Mouse (Mus musculus): ENCODE data around the gene Med12l. TPM values are rescaled to one million over a fixed set of nuclear protein-coding genes. Genes with fewer than 3 reads are reported as not detected.
A peak's percentile ranks its signal among the peaks of the same experiment; 100 is the strongest.

Med12l gene
- polyA plus RNA-seq, 2 experiments: 2.4 to 4.5 TPM

DNA sequence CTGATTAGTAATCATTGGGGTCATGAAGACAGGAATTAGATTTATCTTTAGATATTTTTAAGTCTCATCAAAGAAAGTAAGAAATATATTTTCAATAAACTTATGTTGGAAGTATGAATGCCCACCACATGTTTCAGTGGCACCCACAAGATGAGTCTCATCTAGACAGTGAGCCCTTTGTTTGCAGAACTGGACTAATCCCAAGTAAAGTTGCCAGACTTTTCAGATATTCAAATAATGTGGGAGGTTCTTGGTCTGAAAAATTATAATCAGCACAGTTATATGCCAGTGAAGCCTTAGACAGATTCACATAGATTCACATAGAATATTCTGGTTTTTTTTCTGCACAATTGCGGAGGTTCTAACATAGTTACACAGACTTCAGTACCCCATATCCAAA is 244.8 kb downstream of the Med12l start:
- Histone ChIP-seq H3K9ac (ENCODE audit: low read depth, low read length, severe bottlenecking) (no peak overlapping the region), H3K27ac (replicated peaks; ENCODE audit: low read depth, low read length) (no peak overlapping the region), H3K4me1 (ENCODE audit: control insufficient read depth, insufficient read depth, low read length) (no peaks in the 10 kb centered on the region), H3K4me2 (replicated peaks; ENCODE audit: low read depth, low read length, severe bottlenecking) (no peak overlapping the region), H3K4me3 (replicated peaks; ENCODE audit: low read length) (no peak overlapping the region), H3K36me3 (ENCODE audit: control insufficient read depth, insufficient read depth, low read length) (no peaks in the 10 kb centered on the region), H3K27me3 (ENCODE audit: control insufficient read depth, insufficient read depth, low read length) (no peaks in the 10 kb centered on the region), H3K9me3 (ENCODE audit: control insufficient read depth, low read length) (no peaks in the 10 kb centered on the region)
- no peak for ATAC-seq (ENCODE audit: low FRiP score, low read depth)
- WGBS: 95% methylated on average over 1 of the region's 1 CpGs
- no peak for TF ChIP-seq POLR2A (IDR thresholded peaks at IDR 0.05; ENCODE audit: borderline replicate concordance, extremely low read depth, insufficient read depth, insufficient read length)
- no peak for DNase-seq (ENCODE audit: low spot score)

DNA sequence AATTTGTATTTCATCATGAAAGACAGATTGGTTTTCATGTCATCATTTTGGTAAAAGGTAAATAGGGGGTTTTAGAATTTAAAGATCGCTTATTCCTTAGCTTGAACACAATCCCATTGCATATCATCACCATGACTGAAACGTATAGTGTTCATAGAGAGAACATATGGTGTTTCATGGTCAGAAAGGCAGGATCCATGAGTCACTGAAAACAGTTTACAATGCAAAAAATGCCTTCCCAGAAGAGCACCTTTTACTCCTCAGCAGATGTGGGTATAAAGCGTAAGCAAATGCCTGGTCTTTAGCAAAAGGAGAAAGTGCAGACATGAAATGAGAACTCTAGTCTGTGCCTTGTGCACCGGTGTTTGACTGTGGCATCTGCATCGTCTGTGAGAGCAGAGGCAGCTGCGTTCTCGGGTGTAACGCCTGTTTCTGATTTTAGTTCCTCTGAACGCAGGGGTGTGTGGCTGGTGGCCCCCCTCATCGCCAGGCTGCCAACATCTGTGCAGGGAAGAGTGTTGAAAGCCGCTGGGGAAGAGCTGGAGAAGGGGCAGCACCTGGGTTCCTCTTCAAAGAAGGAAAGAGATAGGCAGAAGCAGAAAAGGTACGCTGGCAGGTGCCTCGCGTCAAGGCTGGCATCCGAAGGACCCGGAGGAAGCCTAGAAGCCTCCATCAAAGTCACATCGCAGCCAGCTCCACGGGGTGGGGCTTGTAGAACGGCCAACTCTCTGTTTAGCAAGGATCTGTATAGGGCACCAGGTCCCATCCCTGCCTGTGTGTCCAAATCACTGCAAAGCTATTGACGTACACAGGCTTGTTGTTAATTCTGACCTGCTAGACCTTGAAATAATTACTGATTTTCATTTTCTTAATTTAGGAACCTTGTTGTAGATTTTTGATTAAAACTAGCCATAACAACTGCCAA is 252.4 kb downstream of the Med12l start:
- peaks cover 5% of the 10 kb centered on the region; the same call in 1 of the 2 replicates for H3K4me1 ChIP-seq (ENCODE audit: control insufficient read depth, insufficient read depth, low read length)
- no peak for TF ChIP-seq POLR2A (IDR thresholded peaks at IDR 0.05; ENCODE audit: borderline replicate concordance, extremely low read depth, insufficient read depth, insufficient read length)
- no peaks in the 10 kb centered on the region for H3K27me3 ChIP-seq (ENCODE audit: control insufficient read depth, insufficient read depth, low read length)
- no peak overlapping the region for H3K4me2 ChIP-seq (replicated peaks; ENCODE audit: low read depth, low read length, severe bottlenecking)
- no peak overlapping the region for H3K9ac ChIP-seq (ENCODE audit: low read depth, low read length, severe bottlenecking)
- DNase-seq (ENCODE audit: low spot score) (no peak), ATAC-seq (ENCODE audit: low FRiP score, low read depth) (peak; percentile 23; the same call in 1 of the 2 replicates)
- no peak overlapping the region for H3K27ac ChIP-seq (replicated peaks; ENCODE audit: low read depth, low read length)
- H3K36me3 ChIP-seq (ENCODE audit: control insufficient read depth, insufficient read depth, low read length): no peaks in the 10 kb centered on the region
- 49% methylated on average over 20 of the region's 20 CpGs for WGBS
- no peak overlapping the region for H3K4me3 ChIP-seq (replicated peaks; ENCODE audit: low read length)
- no peaks in the 10 kb centered on the region for H3K9me3 ChIP-seq (ENCODE audit: control insufficient read depth, low read length)

DNA sequence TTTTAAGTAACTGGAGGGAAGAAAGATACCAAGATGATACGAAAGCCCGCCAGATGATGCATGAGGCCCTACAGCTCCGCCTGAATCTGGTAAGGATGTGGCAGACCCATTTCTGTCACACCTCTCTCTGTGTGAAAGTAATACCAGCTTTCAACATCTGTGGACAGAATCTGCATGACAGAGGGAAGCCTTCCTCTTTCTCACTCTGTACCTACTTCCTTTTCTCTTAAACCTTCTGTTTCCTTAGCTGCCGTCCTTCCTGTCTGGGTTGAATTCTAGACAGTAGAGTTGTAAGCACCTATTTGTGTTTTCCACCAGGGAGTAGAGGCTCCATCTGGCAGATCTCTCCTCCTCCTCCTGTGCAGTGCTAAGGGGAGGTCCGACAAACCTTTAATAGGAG is 255.1 kb downstream of the Med12l start:
- no peak for TF ChIP-seq POLR2A (IDR thresholded peaks at IDR 0.05; ENCODE audit: borderline replicate concordance, extremely low read depth, insufficient read depth, insufficient read length)
- peaks cover 5% of the 10 kb centered on the region; the same call in 1 of the 2 replicates for H3K4me1 ChIP-seq (ENCODE audit: control insufficient read depth, insufficient read depth, low read length)
- no peak overlapping the region for H3K9ac ChIP-seq (ENCODE audit: low read depth, low read length, severe bottlenecking)
- no peaks in the 10 kb centered on the region for H3K9me3 ChIP-seq (ENCODE audit: control insufficient read depth, low read length)
- H3K4me2 ChIP-seq (replicated peaks; ENCODE audit: low read depth, low read length, severe bottlenecking): no peak overlapping the region
- no peak for DNase-seq (ENCODE audit: low spot score)
- no peaks in the 10 kb centered on the region for H3K36me3 ChIP-seq (ENCODE audit: control insufficient read depth, insufficient read depth, low read length)
- ATAC-seq (ENCODE audit: low FRiP score, low read depth): peak; percentile 23; the same call in 1 of the 2 replicates
- no peaks in the 10 kb centered on the region for H3K27me3 ChIP-seq (ENCODE audit: control insufficient read depth, insufficient read depth, low read length)
- 31% methylated on average over 5 of the region's 5 CpGs for WGBS
- no peak overlapping the region for H3K27ac ChIP-seq (replicated peaks; ENCODE audit: low read depth, low read length)
- H3K4me3 ChIP-seq (replicated peaks; ENCODE audit: low read length): no peak overlapping the region

DNA sequence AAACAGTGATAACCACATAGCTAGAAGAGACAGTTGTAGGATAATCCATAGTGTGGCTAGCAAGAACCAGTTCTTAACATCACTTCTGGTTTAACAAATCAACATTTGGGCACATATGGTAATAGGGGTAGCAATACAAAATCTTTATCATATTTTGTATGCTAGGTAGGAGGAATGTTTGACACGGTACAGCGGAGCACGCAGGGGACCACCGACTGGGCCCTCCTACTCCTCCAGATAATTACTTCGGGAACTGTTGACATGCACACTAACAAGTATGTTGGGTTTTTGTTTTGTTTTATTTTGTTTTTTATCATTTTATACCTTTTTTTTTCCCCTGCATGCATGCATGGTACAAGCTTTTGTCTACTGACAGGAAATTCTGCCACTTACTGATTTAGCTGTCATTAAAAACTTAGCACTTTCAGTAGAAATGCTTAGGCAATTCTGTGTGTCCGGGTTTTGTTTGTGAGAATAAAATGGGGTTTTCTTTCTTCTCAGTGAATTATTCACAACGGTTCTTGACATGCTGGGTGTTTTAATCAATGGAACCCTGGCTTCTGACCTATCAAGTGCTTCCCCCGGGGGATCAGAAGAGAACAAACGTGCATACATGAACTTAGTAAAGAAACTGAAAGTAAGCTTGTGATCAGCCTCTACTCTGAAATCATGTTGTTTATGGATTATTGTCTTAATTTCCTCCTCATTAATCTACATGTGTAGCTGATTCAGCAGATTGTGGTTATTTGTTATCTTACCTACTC is 256.3 kb downstream of the Med12l start:
- no peaks in the 10 kb centered on the region for H3K27me3 ChIP-seq (ENCODE audit: control insufficient read depth, insufficient read depth, low read length)
- no peak overlapping the region for H3K4me2 ChIP-seq (replicated peaks; ENCODE audit: low read depth, low read length, severe bottlenecking)
- H3K27ac ChIP-seq (replicated peaks; ENCODE audit: low read depth, low read length): no peak overlapping the region
- H3K4me1 ChIP-seq (ENCODE audit: control insufficient read depth, insufficient read depth, low read length): peaks cover 5% of the 10 kb centered on the region; the same call in 1 of the 2 replicates
- TF ChIP-seq POLR2A (IDR thresholded peaks at IDR 0.05; ENCODE audit: borderline replicate concordance, extremely low read depth, insufficient read depth, insufficient read length): no peak
- DNase-seq (ENCODE audit: low spot score) (no peak), ATAC-seq (ENCODE audit: low FRiP score, low read depth) (no peak)
- H3K9me3 ChIP-seq (ENCODE audit: control insufficient read depth, low read length): no peaks in the 10 kb centered on the region
- H3K9ac ChIP-seq (ENCODE audit: low read depth, low read length, severe bottlenecking): no peak overlapping the region
- WGBS: 79% methylated on average over 9 of the region's 9 CpGs
- H3K36me3 ChIP-seq (ENCODE audit: control insufficient read depth, insufficient read depth, low read length): no peaks in the 10 kb centered on the region
- H3K4me3 ChIP-seq (replicated peaks; ENCODE audit: low read length): no peak overlapping the region

DNA sequence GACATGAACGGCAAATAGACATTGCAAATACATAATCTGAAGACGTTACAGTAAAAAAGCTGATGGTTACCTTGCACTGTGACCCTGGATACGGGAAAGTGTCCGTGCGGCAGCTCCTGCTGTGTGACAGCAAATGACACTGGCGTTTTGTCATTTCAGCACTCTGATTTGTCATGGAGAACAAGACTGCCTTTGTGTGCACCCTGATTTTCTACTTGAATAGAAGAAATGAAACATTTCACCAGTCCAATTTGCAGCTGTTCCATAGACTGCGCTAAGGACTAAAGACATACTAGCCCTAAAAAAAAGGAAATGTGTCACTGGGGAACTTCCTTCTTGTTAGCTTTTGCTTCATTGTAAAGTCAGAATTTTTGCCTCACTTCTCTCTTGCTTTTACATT is 257.1 kb downstream of the Med12l start, which contains the start of gene P2ry12:
TSS of gene P2ry12 (minus strand) at position 168 of the 400 bp plus-strand sequence.
- WGBS: 71% methylated on average over 7 of the region's 7 CpGs

More for the DNA sequence above, 257.1 kb downstream of the Med12l start, which contains the start of gene P2ry12:
- Histone ChIP-seq H3K9me3 (ENCODE audit: control insufficient read depth, low read length) (no peaks in the 10 kb centered on the region), H3K36me3 (ENCODE audit: control insufficient read depth, insufficient read depth, low read length) (no peaks in the 10 kb centered on the region), H3K4me1 (ENCODE audit: control insufficient read depth, insufficient read depth, low read length) (peaks cover 5% of the 10 kb centered on the region; the same call in 1 of the 2 replicates), H3K4me2 (replicated peaks; ENCODE audit: low read depth, low read length, severe bottlenecking) (no peak within 1 kb of the TSS), H3K4me3 (replicated peaks; ENCODE audit: low read length) (no peak within 1 kb of the TSS), H3K9ac (ENCODE audit: low read depth, low read length, severe bottlenecking) (no peak within 1 kb of the TSS), H3K27me3 (ENCODE audit: control insufficient read depth, insufficient read depth, low read length) (no peaks in the 10 kb centered on the region), H3K27ac (replicated peaks; ENCODE audit: low read depth, low read length) (no peak within 1 kb of the TSS)
- no peak for TF ChIP-seq POLR2A (IDR thresholded peaks at IDR 0.05; ENCODE audit: borderline replicate concordance, extremely low read depth, insufficient read depth, insufficient read length)
- ATAC-seq (ENCODE audit: low FRiP score, low read depth) (no peak), DNase-seq (ENCODE audit: low spot score) (no peak)

Data from limb, embryonic 14.5 days (tissue).